ENCODE assay signal across 8 mouse cellular contexts in the genomic region with DNA sequence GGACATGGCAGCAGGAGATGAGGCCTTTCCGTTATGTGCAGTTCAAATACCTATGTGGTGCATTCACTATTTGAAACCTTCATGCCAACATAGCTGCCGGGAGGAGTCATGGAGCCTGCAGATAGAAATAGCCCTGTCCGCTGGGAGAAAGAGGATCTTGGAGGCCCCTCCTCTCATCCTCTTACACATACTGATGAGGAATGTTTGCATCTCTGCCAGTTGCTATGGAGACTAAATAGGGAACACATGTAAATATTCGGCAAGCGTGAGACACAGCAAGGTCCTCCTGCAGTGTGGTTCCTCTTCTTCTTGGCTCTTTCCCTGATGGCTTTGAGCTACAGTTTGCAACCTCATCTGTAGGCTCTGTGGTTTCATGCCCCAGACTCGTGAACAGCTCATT. TPM values are rescaled to one million over a fixed set of nuclear protein-coding genes. Genes with fewer than 3 reads are reported as not detected.
A peak's percentile ranks its signal among the peaks of the same experiment; 100 is the strongest.
DNase-seq lines count a peak whose midpoint lies in the region; ATAC-seq and TF ChIP-seq lines count a peak whose summit lies in the region.

No protein-coding gene starts in this region.

- WGBS in intestine, embryonic 14.5 days: 53% methylated on average over 6 of the region's 6 CpGs
- 57% methylated on average over 6 of the region's 6 CpGs for WGBS in intestine, postnatal 0 days
- 35% methylated on average over 6 of the region's 6 CpGs for WGBS in heart, embryonic 10.5 days
- WGBS in midbrain, embryonic 15.5 days: 18% methylated on average over 6 of the region's 6 CpGs

- no peaks in the 10 kb centered on the region for H3K27me3 ChIP-seq in intestine, embryonic 14.5 days (replicated peaks; ENCODE audit: control insufficient read depth, insufficient read depth, low read length)
- H3K27me3 ChIP-seq in intestine, postnatal 0 days (replicated peaks; ENCODE audit: control insufficient read depth, insufficient read depth, low read length): no peaks in the 10 kb centered on the region
- 0 out of 2 replicates have a peak, but pooled peaks cover 5% of the 10 kb centered on the region for H3K27me3 ChIP-seq in heart, embryonic 10.5 days (ENCODE audit: insufficient read depth, poor library complexity, severe bottlenecking)
- no peaks in the 10 kb centered on the region for H3K27me3 ChIP-seq in midbrain, embryonic 15.5 days (replicated peaks)

- TF ChIP-seq CTCF in intestine, postnatal 0 days (IDR thresholded peaks at IDR 0.05; ENCODE audit: low read depth): no peak

- intact Hi-C loops in left cerebral cortex, postnatal 25 days (cut with DNase I): loop anchor here (2.0 kb wide), 1 partner anchor 309 kb away; no protein-coding TSS in a partner anchor

- ATAC-seq in intestine, embryonic 14.5 days (replicated peaks; ENCODE audit: low FRiP score, low TSS enrichment, low read depth): peak; percentile 47; the same call in 1 of the 2 replicates
- ATAC-seq in intestine, postnatal 0 days: no peak
- peak; percentile 92 for ATAC-seq in midbrain, embryonic 15.5 days (replicated peaks)

- H3K27ac ChIP-seq in intestine, embryonic 14.5 days (ENCODE audit: low read depth): no peak overlapping the region
- H3K27ac ChIP-seq in intestine, postnatal 0 days (ENCODE audit: low read depth, low read length): no peak overlapping the region
- 0 out of 2 replicates have a peak overlapping the region, but pooled peaks have one; percentile 19 for H3K27ac ChIP-seq in heart, embryonic 10.5 days
- 0 out of 2 replicates have a peak overlapping the region, but pooled peaks have one; percentile 8 for H3K27ac ChIP-seq in midbrain, embryonic 15.5 days

- H3K4me2 ChIP-seq in intestine, embryonic 14.5 days (ENCODE audit: low read length): no peak overlapping the region
- H3K4me2 ChIP-seq in intestine, postnatal 0 days (replicated peaks; ENCODE audit: low read depth): no peak overlapping the region
- H3K4me2 ChIP-seq in midbrain, embryonic 15.5 days: no peak overlapping the region

- no peak overlapping the region for H3K9ac ChIP-seq in intestine, embryonic 14.5 days (ENCODE audit: low read length)
- H3K9ac ChIP-seq in intestine, postnatal 0 days (ENCODE audit: low read depth, low read length): no peak overlapping the region
- H3K9ac ChIP-seq in midbrain, embryonic 15.5 days: no peak overlapping the region

- no peaks in the 10 kb centered on the region for H3K36me3 ChIP-seq in intestine, embryonic 14.5 days (ENCODE audit: control insufficient read depth, insufficient read depth, low read length)
- H3K36me3 ChIP-seq in intestine, postnatal 0 days (ENCODE audit: control insufficient read depth, insufficient read depth): no peaks in the 10 kb centered on the region
- no peaks in the 10 kb centered on the region for H3K36me3 ChIP-seq in heart, embryonic 10.5 days
- no peaks in the 10 kb centered on the region for H3K36me3 ChIP-seq in midbrain, embryonic 15.5 days (replicated peaks)

- H3K4me3 ChIP-seq in intestine, embryonic 14.5 days (ENCODE audit: low read depth, low read length): no peak overlapping the region
- H3K4me3 ChIP-seq in intestine, postnatal 0 days (ENCODE audit: low read depth, low read length): no peak overlapping the region
- H3K4me3 ChIP-seq in heart, embryonic 10.5 days: no peak overlapping the region
- H3K4me3 ChIP-seq in midbrain, embryonic 15.5 days: no peak overlapping the region

- H3K4me1 ChIP-seq in intestine, embryonic 14.5 days (replicated peaks; ENCODE audit: control insufficient read depth, insufficient read depth, low read length): no peaks in the 10 kb centered on the region
- peaks cover 3% of the 10 kb centered on the region; the same call in 1 of the 2 replicates for H3K4me1 ChIP-seq in intestine, postnatal 0 days (replicated peaks; ENCODE audit: control insufficient read depth, insufficient read depth, low read length)
- H3K4me1 ChIP-seq in heart, embryonic 10.5 days: peaks cover 36% of the 10 kb centered on the region
- H3K4me1 ChIP-seq in midbrain, embryonic 15.5 days: peaks cover 12% of the 10 kb centered on the region

- H3K9me3 ChIP-seq in intestine, embryonic 14.5 days (ENCODE audit: control insufficient read depth, low read length): no peaks in the 10 kb centered on the region
- no peaks in the 10 kb centered on the region for H3K9me3 ChIP-seq in intestine, postnatal 0 days (ENCODE audit: control insufficient read depth)
- H3K9me3 ChIP-seq in heart, embryonic 10.5 days: no peaks in the 10 kb centered on the region
- no peaks in the 10 kb centered on the region for H3K9me3 ChIP-seq in midbrain, embryonic 15.5 days

- no peak for DNase-seq in intestine, embryonic 14.5 days (ENCODE audit: low spot score)
- peak; percentile 81 for DNase-seq in c-Kit-positive CD71-negative TER-119-negative erythroid progenitor cells, embryonic 14.5 days (ENCODE audit: low read depth)
- peak; percentile 82 for DNase-seq in heart, embryonic 10.5 days (ENCODE audit: low spot score)
- peak; percentile 55 to 88 for DNase-seq in left cerebral cortex, postnatal 25 days (ENCODE audit: low spot score in 2 of 2)
- no peak for DNase-seq in urinary bladder, adult 2 months (ENCODE audit: low spot score)
- DNase-seq in T-cell, adult 2 months (ENCODE audit: low spot score): no peak

RNA-seq across cellular contexts. Expression of a gene that starts 42.5 kb away (rescaled TPM):
- 13.7 and 17.1 TPM in 2 replicates for polyA plus RNA-seq in intestine, embryonic 14.5 days (2014; fragmentation: Nextera tagmentation; extraction: Ambion mirVana)
- 9.6 and 10.6 TPM in 2 replicates for polyA plus RNA-seq in intestine, postnatal 0 days (2015; fragmentation: Nextera tagmentation; extraction: Ambion mirVana)
- 13.4 and 22.7 TPM in 2 replicates for polyA plus RNA-seq in heart, embryonic 10.5 days (2016; fragmentation: Nextera tagmentation; extraction: Ambion mirVana)
- 1 to 10 TPM; 4.1 to 5.2 TPM for total RNA-seq in left cerebral cortex, postnatal 25 days (2021)
- polyA plus RNA-seq in midbrain, embryonic 15.5 days (2015; fragmentation: Nextera tagmentation; extraction: Ambion mirVana): 2.3 and 2.5 TPM in 2 replicates
- polyA plus RNA-seq in urinary bladder, adult 2 months (2012; rRNA removed): 26.9 and 32.5 TPM in 2 replicates

Comparison
In these comparisons a context has a peak if more than half of its experiments do, and no peak if none do; other contexts are left out.
1. DNase-seq: peak in c-Kit-positive CD71-negative TER-119-negative erythroid progenitor cells, embryonic 14.5 days (single experiment), heart, embryonic 10.5 days (single experiment) and left cerebral cortex, postnatal 25 days (2 of 2); none in intestine, embryonic 14.5 days (single experiment), urinary bladder, adult 2 months (single experiment) and T-cell, adult 2 months (single experiment).
2. H3K27ac ChIP-seq: peak in heart, embryonic 10.5 days (single experiment) and midbrain, embryonic 15.5 days (single experiment); none in intestine, embryonic 14.5 days (single experiment) and intestine, postnatal 0 days (single experiment).